Mouse (Mus musculus): ENCODE measurements around the gene Olfr1418. TPM values are rescaled to one million over a fixed set of nuclear protein-coding genes. Genes with fewer than 3 reads are reported as not detected.
"Not testable (repeated sequence)": the region's sequence is repeated elsewhere in the genome, so short reads cannot be mapped to it uniquely, and the experiment has no call there.

Gene Olfr1418
- polyA plus RNA-seq (2012; rRNA removed) (not detected in 2 replicates), polyA plus RNA-seq (2014; fragmentation: Nextera tagmentation; extraction: Ambion mirVana) (not detected in 2 replicates)

DNA sequence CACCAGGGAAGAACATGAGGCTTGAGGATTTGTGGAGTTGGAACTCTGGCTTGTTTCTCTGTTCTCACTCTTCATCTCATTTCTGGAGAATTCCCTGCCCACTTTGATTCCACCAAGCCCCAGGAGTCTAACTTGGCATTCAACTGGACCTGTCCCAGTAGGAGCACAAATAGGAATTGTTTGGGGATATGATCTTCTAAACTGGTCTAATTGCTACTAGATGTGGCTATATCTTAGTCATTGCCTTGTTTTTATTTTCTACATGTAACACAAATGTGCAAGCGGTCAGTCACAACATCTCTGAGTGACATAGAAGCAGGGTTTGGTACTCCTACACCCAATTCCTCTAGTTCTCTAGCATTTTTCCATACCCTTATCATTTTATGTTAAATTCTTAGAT is at the start of gene Olfr1418:
Gene Olfr1418, minus strand, starts transcription at position 101 of the 400 bp plus-strand sequence.
- no peak within 1 kb of the TSS for H3K9ac ChIP-seq (replicated peaks)
- TF ChIP-seq EP300 (IDR thresholded peaks at IDR 0.05; ENCODE audit: low read depth), result no peak
- no peak for TF ChIP-seq CTCF (IDR thresholded peaks at IDR 0.05; ENCODE audit: low read depth)
- WGBS (ENCODE audit: insufficient replicate concordance), result 68% methylated on average over 1 of the region's 1 CpGs
- H3K4me2 ChIP-seq (ENCODE audit: low read depth), result no peak within 1 kb of the TSS
- no peak within 1 kb of the TSS for H3K4me3 ChIP-seq (ENCODE audit: insufficient read depth in 1 of 2, low read depth in 2 of 2, low read length in 2 of 2)
- H3K27me3 ChIP-seq (ENCODE audit: control insufficient read depth, insufficient read depth, low read length), result no peaks in the 10 kb centered on the region
- ATAC-seq (ENCODE audit: insufficient read depth), result no peak
- no peak for DNase-seq (ENCODE audit: low read depth in 3 of 3, low spot score in 3 of 3)
- H3K4me1 ChIP-seq (replicated peaks; ENCODE audit: control insufficient read depth in 2 of 2, insufficient read depth in 2 of 2, low read length in 1 of 2), result no peaks in the 10 kb centered on the region
- H3K9me3 ChIP-seq (ENCODE audit: control insufficient read depth, low read length), result no peaks in the 10 kb centered on the region
- no peaks in the 10 kb centered on the region for H3K36me3 ChIP-seq (replicated peaks; ENCODE audit: control insufficient read depth, insufficient read depth, low read depth)
- H3K27ac ChIP-seq, result no peak within 1 kb of the TSS

- ATAC-seq (ENCODE audit: insufficient read depth) (no peak), DNase-seq (ENCODE audit: low read depth in 3 of 3, low spot score in 3 of 3) (no peak)
- no peak within 1 kb of the TSS for H3K27ac ChIP-seq
- 24% methylated on average over 1 of the region's 1 CpGs for WGBS (ENCODE audit: insufficient replicate concordance)
- TF ChIP-seq EP300 (IDR thresholded peaks at IDR 0.05; ENCODE audit: low read depth) (no peak), CTCF (IDR thresholded peaks at IDR 0.05; ENCODE audit: low read depth) (no peak)
- no peak within 1 kb of the TSS for H3K4me3 ChIP-seq (ENCODE audit: insufficient read depth in 1 of 2, low read depth in 2 of 2, low read length in 2 of 2)
- H3K27me3 ChIP-seq (ENCODE audit: control insufficient read depth, insufficient read depth, low read length), result no peaks in the 10 kb centered on the region
- no peaks in the 10 kb centered on the region for H3K9me3 ChIP-seq (ENCODE audit: control insufficient read depth, low read length)
- no peaks in the 10 kb centered on the region for H3K4me1 ChIP-seq (replicated peaks; ENCODE audit: control insufficient read depth in 2 of 2, insufficient read depth in 2 of 2, low read length in 1 of 2)
- H3K9ac ChIP-seq (replicated peaks), result no peak within 1 kb of the TSS
- H3K4me2 ChIP-seq (ENCODE audit: low read depth), result no peak within 1 kb of the TSS
- H3K36me3 ChIP-seq (replicated peaks; ENCODE audit: control insufficient read depth, insufficient read depth, low read depth), result no peaks in the 10 kb centered on the region
Observed at GRCm38 (mm10) chr19:11886265-11886664, 25.4 kb upstream of the Olfr1418 start, which contains the start of gene Olfr1420. Olfr1420 (plus strand) TSS chr19:11886565.

- 42% methylated on average over 22 of the region's 22 CpGs for WGBS (ENCODE audit: insufficient replicate concordance)
- ATAC-seq (ENCODE audit: insufficient read depth), result not testable (repeated sequence)
Observed at GRCm38 (mm10) chr19:11878404-11878803, 17.5 kb upstream of the Olfr1418 start.

GRCm38 (mm10) chr19:11875006-11875405 is 14.1 kb upstream of the Olfr1418 start, which contains the start of gene Olfr1419:
Olfr1419 (minus strand) TSS chr19:11875106.
- Histone ChIP-seq H3K9me3 (ENCODE audit: control insufficient read depth, low read length) (no peaks in the 10 kb centered on the region), H3K4me3 (ENCODE audit: insufficient read depth in 1 of 2, low read depth in 2 of 2, low read length in 2 of 2) (no peak within 1 kb of the TSS), H3K27me3 (ENCODE audit: control insufficient read depth, insufficient read depth, low read length) (no peaks in the 10 kb centered on the region), H3K27ac (no peak within 1 kb of the TSS), H3K4me2 (ENCODE audit: low read depth) (no peak within 1 kb of the TSS), H3K9ac (replicated peaks) (no peak within 1 kb of the TSS), H3K36me3 (replicated peaks; ENCODE audit: control insufficient read depth, insufficient read depth, low read depth) (no peaks in the 10 kb centered on the region), H3K4me1 (replicated peaks; ENCODE audit: control insufficient read depth in 2 of 2, insufficient read depth in 2 of 2, low read length in 1 of 2) (no peaks in the 10 kb centered on the region)
- ATAC-seq (ENCODE audit: insufficient read depth), result no peak
- TF ChIP-seq CTCF (IDR thresholded peaks at IDR 0.05; ENCODE audit: low read depth) (no peak), EP300 (IDR thresholded peaks at IDR 0.05; ENCODE audit: low read depth) (no peak)
- WGBS (ENCODE audit: insufficient replicate concordance), result 11% methylated on average over 1 of the region's 1 CpGs
- DNase-seq (ENCODE audit: low read depth in 3 of 3, low spot score in 3 of 3), result no peak

More at GRCm38 (mm10) chr19:11878404-11878803, 17.5 kb upstream of the Olfr1418 start:
- not testable (repeated sequence) for H3K9me3 ChIP-seq (ENCODE audit: control insufficient read depth, low read length); H3K4me3 ChIP-seq (ENCODE audit: insufficient read depth in 1 of 2, low read depth in 2 of 2, low read length in 2 of 2); H3K27me3 ChIP-seq (ENCODE audit: control insufficient read depth, insufficient read depth, low read length); DNase-seq (ENCODE audit: low read depth in 3 of 3, low spot score in 3 of 3); H3K4me2 ChIP-seq (ENCODE audit: low read depth); H3K9ac ChIP-seq (replicated peaks); H3K4me1 ChIP-seq (replicated peaks; ENCODE audit: control insufficient read depth in 2 of 2, insufficient read depth in 2 of 2, low read length in 1 of 2); H3K36me3 ChIP-seq (replicated peaks; ENCODE audit: control insufficient read depth, insufficient read depth, low read depth); H3K27ac ChIP-seq

DNA sequence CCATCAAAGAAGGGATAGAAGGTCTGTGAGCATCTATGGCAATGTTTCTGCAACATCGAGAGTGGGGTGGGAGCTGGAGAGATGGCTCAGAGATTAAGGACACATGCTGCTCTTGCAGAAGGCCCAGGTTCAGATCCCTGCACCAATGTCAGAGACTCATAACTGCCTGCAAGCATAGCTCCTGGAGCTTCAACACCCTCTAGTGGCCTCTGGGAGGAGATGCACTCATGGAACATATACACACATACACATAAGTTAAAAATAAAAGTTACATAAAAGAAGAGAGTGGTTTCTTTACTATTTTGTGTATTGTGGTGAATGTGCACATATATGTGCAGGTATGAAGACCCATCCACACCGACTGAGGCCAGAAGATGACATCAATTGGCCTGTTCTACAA is 7.0 kb upstream of the Olfr1418 start:
- H3K27me3 ChIP-seq (ENCODE audit: control insufficient read depth, insufficient read depth, low read length), result no peaks in the 10 kb centered on the region
- no peaks in the 10 kb centered on the region for H3K36me3 ChIP-seq (replicated peaks; ENCODE audit: control insufficient read depth, insufficient read depth, low read depth)
- H3K4me2 ChIP-seq (ENCODE audit: low read depth), result no peak overlapping the region
- no peak overlapping the region for H3K4me3 ChIP-seq (ENCODE audit: insufficient read depth in 1 of 2, low read depth in 2 of 2, low read length in 2 of 2)
- peak; percentile 33; the same call in 1 of the 2 replicates for TF ChIP-seq CTCF (IDR thresholded peaks at IDR 0.05; ENCODE audit: low read depth)
- no peak for TF ChIP-seq EP300 (IDR thresholded peaks at IDR 0.05; ENCODE audit: low read depth)
- 61% methylated on average over 2 of the region's 2 CpGs for WGBS (ENCODE audit: insufficient replicate concordance)
- ATAC-seq (ENCODE audit: insufficient read depth) (no peak), DNase-seq (ENCODE audit: low read depth in 3 of 3, low spot score in 3 of 3) (no peak)
- H3K9me3 ChIP-seq (ENCODE audit: control insufficient read depth, low read length), result no peaks in the 10 kb centered on the region
- no peaks in the 10 kb centered on the region for H3K4me1 ChIP-seq (replicated peaks; ENCODE audit: control insufficient read depth in 2 of 2, insufficient read depth in 2 of 2, low read length in 1 of 2)
- H3K9ac ChIP-seq (replicated peaks), result no peak overlapping the region
- no peak overlapping the region for H3K27ac ChIP-seq

Data from liver, embryonic 14.5 days (tissue).